Mouse (Mus musculus) kidney, embryonic 14.5 days (tissue): ENCODE measurements around the gene Prrxl1. TPM values are rescaled to one million over a fixed set of nuclear protein-coding genes. Genes with fewer than 3 reads are reported as not detected.

Source experiments
- ATAC-seq: fragments of 200-750 bp; cut with Nextera tagmentation; 2 replicates; pipeline ENCODE4 v1.8.0; 2017; ENCODE audit warnings: moderate number of reproducible peaks, mild to moderate bottlenecking, moderate TSS enrichment, moderate library complexity; ENCODE audit not compliant: low FRiP score, low TSS enrichment
- H3K27ac ChIP-seq: fragments of 300-500 bp; sonication (generic); 2 replicates; pipeline ENCODE4 v1.5.1; 2014; ENCODE audit warnings: low read depth, mild to moderate bottlenecking, low read length, moderate library complexity, mixed read lengths
- H3K27me3 ChIP-seq: fragments of 300-500 bp; sonication (generic); 2 replicates; pipeline ENCODE4 v1.6.1; 2014; ENCODE audit warnings: mild to moderate bottlenecking, low read length; ENCODE audit not compliant: control insufficient read depth, insufficient read depth
- H3K36me3 ChIP-seq: fragments of 300-500 bp; sonication (generic); 2 replicates; pipeline ENCODE4 v1.6.1; 2014; ENCODE audit warnings: low read length, mixed read lengths; ENCODE audit not compliant: control insufficient read depth, insufficient read depth
- H3K4me1 ChIP-seq: fragments of 300-500 bp; sonication (generic); 2 replicates; pipeline ENCODE4 v1.6.1; 2014; ENCODE audit warnings: low read length, mixed read lengths; ENCODE audit not compliant: control insufficient read depth, insufficient read depth
- H3K4me2 ChIP-seq: fragments of 300-500 bp; sonication (generic); replicated peaks from 2 replicates; pipeline ENCODE4 v1.6.1; 2014; ENCODE audit warnings: low read depth, mild to moderate bottlenecking, low read length
- H3K4me3 ChIP-seq: fragments of 300-500 bp; sonication (generic); 2 replicates; pipeline ENCODE4 v1.5.1; 2014; ENCODE audit warnings: mild to moderate bottlenecking, low read length
- H3K9ac ChIP-seq: fragments of 300-500 bp; sonication (generic); 2 replicates; pipeline ENCODE4 v1.6.1; 2014; ENCODE audit warnings: low read depth, mild to moderate bottlenecking, low read length, moderate library complexity
- H3K9me3 ChIP-seq: fragments of 300-500 bp; sonication (generic); 2 replicates; pipeline ENCODE4 v1.6.1; 2016; ENCODE audit warnings: low read length; ENCODE audit not compliant: control insufficient read depth
- WGBS: fragments of 180-500 bp; shearing (Covaris S2); extraction: QIAGEN DNeasy Blood & Tissue Kit; methylation state at CpG from one replicate; pipeline ENCODE4 v1.1.7; 2014; 5-methylcytosine and 5-hydroxymethylcytosine counted together
- polyA plus RNA-seq: library from polyadenylated mRNA; unstranded; fragments of >200 nt; fragmentation: Nextera tagmentation; extraction: Ambion mirVana; gene quantifications from 2 replicates; pipeline ENCODE4 v1.2.1, GENCODE M21; 2014

The Prrxl1 gene
- polyA plus RNA-seq, 1 experiment from 2014 or later, result 0.08 TPM

- 0 out of 2 replicates have a peak within 1 kb of the TSS, but pooled peaks have one; percentile 3 for H3K4me3 ChIP-seq
- no peaks in the 10 kb centered on the region for H3K27me3 ChIP-seq
- H3K36me3 ChIP-seq, result no peaks in the 10 kb centered on the region
- H3K27ac ChIP-seq, result no peak within 1 kb of the TSS
- no peaks in the 10 kb centered on the region for H3K9me3 ChIP-seq
- H3K9ac ChIP-seq, result no peak within 1 kb of the TSS
- H3K4me1 ChIP-seq, result peaks cover 5% of the 10 kb centered on the region
- peak within 1 kb of the TSS; percentile 27; the same call in 1 of the 2 replicates for H3K4me2 ChIP-seq
- WGBS, result 34% methylated on average over 16 of the region's 16 CpGs
- ATAC-seq, result no peak
Observed at GRCm38 (mm10) chr14:32685124-32685826, 86.1 kb downstream of the Prrxl1 start, which contains the start of gene 3425401B19Rik. 3425401B19Rik (minus strand) TSS chr14:32685293.

- no peak overlapping the region for H3K4me3 ChIP-seq
- H3K9me3 ChIP-seq, result no peaks in the 10 kb centered on the region
- no peaks in the 10 kb centered on the region for H3K27me3 ChIP-seq
- H3K27ac ChIP-seq, result no peak overlapping the region
- no peaks in the 10 kb centered on the region for H3K4me1 ChIP-seq
- ATAC-seq, result no peak
- no peak overlapping the region for H3K4me2 ChIP-seq
- no peak overlapping the region for H3K9ac ChIP-seq
- WGBS, result 85% methylated on average over 2 of the region's 2 CpGs
- no peaks in the 10 kb centered on the region for H3K36me3 ChIP-seq
Observed at GRCm38 (mm10) chr14:32695906-32696305, 96.7 kb downstream of the Prrxl1 start.

GRCm38 (mm10) chr14:32696344-32696743 lies 97.1 kb downstream of the Prrxl1 start:
- 91% methylated on average over 2 of the region's 2 CpGs for WGBS
- H3K4me3 ChIP-seq, result no peak overlapping the region
- no peak overlapping the region for H3K27ac ChIP-seq
- no peaks in the 10 kb centered on the region for H3K9me3 ChIP-seq
- H3K9ac ChIP-seq, result no peak overlapping the region
- no peaks in the 10 kb centered on the region for H3K4me1 ChIP-seq
- no peaks in the 10 kb centered on the region for H3K27me3 ChIP-seq
- no peaks in the 10 kb centered on the region for H3K36me3 ChIP-seq
- no peak for ATAC-seq
- H3K4me2 ChIP-seq, result no peak overlapping the region

GRCm38 (mm10) chr14:32697774-32698173 lies 98.6 kb downstream of the Prrxl1 start:
- WGBS, result 84% methylated on average over 8 of the region's 8 CpGs
- Histone ChIP-seq H3K27me3 (no peaks in the 10 kb centered on the region), H3K9ac (no peak overlapping the region), H3K4me3 (no peak overlapping the region), H3K4me2 (no peak overlapping the region), H3K36me3 (no peaks in the 10 kb centered on the region), H3K4me1 (no peaks in the 10 kb centered on the region), H3K9me3 (no peaks in the 10 kb centered on the region), H3K27ac (no peak overlapping the region)
- no peak for ATAC-seq

- no peak overlapping the region for H3K9ac ChIP-seq
- H3K4me2 ChIP-seq, result no peak overlapping the region
- H3K27me3 ChIP-seq, result no peaks in the 10 kb centered on the region
- no peaks in the 10 kb centered on the region for H3K4me1 ChIP-seq
- H3K27ac ChIP-seq, result no peak overlapping the region
- no peaks in the 10 kb centered on the region for H3K9me3 ChIP-seq
- 72% methylated on average over 3 of the region's 3 CpGs for WGBS
- ATAC-seq, result no peak
- no peak overlapping the region for H3K4me3 ChIP-seq
- H3K36me3 ChIP-seq, result no peaks in the 10 kb centered on the region
Observed at GRCm38 (mm10) chr14:32698556-32698955, 99.3 kb downstream of the Prrxl1 start.

Other genes with a start within 250 kb of the Prrxl1 start
- gene 1700024G13Rik, start 211.0 kb upstream of the Prrxl1 start, polyA plus RNA-seq, result not detected in 2 replicates
- not detected in 2 replicates for gene Slc18a3, start 134.6 kb upstream of the Prrxl1 start, polyA plus RNA-seq
- gene Chat, start 133.4 kb upstream of the Prrxl1 start, polyA plus RNA-seq, result 0.08 TPM in 1 of 2 replicates, not detected in the other
- gene Ercc6, start 85.9 kb upstream of the Prrxl1 start, polyA plus RNA-seq, result 15.9 and 23.6 TPM in 2 replicates
- gene 3425401B19Rik, start 85.9 kb downstream of the Prrxl1 start, polyA plus RNA-seq, result 0.19 and 0.27 TPM in 2 replicates
- gene Tmem273, start 186.6 kb downstream of the Prrxl1 start, polyA plus RNA-seq, result 0.56 and 0.70 TPM in 2 replicates
- gene Fam170b, start 234.6 kb downstream of the Prrxl1 start, polyA plus RNA-seq, result 0.14 TPM in 1 of 2 replicates, not detected in the other